Mouse (Mus musculus) heart, embryonic 10.5 days (tissue): ENCODE results near the gene Tfeb. TPM values are rescaled to one million over a fixed set of nuclear protein-coding genes. Genes with fewer than 3 reads are reported as not detected.

Experiments
- DNase-seq: peaks from one replicate; pipeline ENCODE4 v3.0.0-alpha.2; 2017; ENCODE audit warnings: low spot score
- H3K27ac ChIP-seq: fragments of 300-500 bp; sonication (generic); 2 replicates; pipeline ENCODE4 v1.5.1; 2016; ENCODE audit warnings: mild to moderate bottlenecking
- H3K27me3 ChIP-seq: fragments of 300-500 bp; sonication (generic); 2 replicates; pipeline ENCODE4 v1.6.1; 2016; ENCODE audit warnings: mild to moderate bottlenecking; ENCODE audit not compliant: poor library complexity, insufficient read depth, severe bottlenecking
- H3K36me3 ChIP-seq: fragments of 300-500 bp; sonication (generic); 2 replicates; pipeline ENCODE4 v1.6.1; 2016; ENCODE audit warnings: mild to moderate bottlenecking, moderate library complexity
- H3K4me1 ChIP-seq: fragments of 300-500 bp; sonication (generic); 2 replicates; pipeline ENCODE4 v1.6.1; 2016; ENCODE audit warnings: mild to moderate bottlenecking
- H3K4me3 ChIP-seq: fragments of 300-500 bp; sonication (generic); 2 replicates; pipeline ENCODE4 v1.5.1; 2016; ENCODE audit warnings: mild to moderate bottlenecking, moderate library complexity
- H3K9me3 ChIP-seq: fragments of 300-500 bp; sonication (generic); 2 replicates; pipeline ENCODE4 v1.6.1; 2016; ENCODE audit warnings: mild to moderate bottlenecking, moderate library complexity
- whole genome bisulfite sequencing: fragments of 180-500 bp; shearing (Covaris S2); methylation state at CpG from one replicate; pipeline ENCODE4 v1.1.7; 2016; 5-methylcytosine and 5-hydroxymethylcytosine counted together
- polyA plus RNA-seq: library from polyadenylated mRNA; unstranded; fragments of >200 nt; fragmentation: Nextera tagmentation; extraction: Ambion mirVana; gene quantifications from 2 replicates; pipeline ENCODE4 v1.2.1, GENCODE M21; 2016

Gene Tfeb
- 15.3 and 19.3 TPM in 2 replicates for polyA plus RNA-seq

- Histone ChIP-seq H3K27ac (peak within 1 kb of the TSS; percentile 94), H3K36me3 (no peaks in the 10 kb centered on the region), H3K4me3 (peak within 1 kb of the TSS; percentile 92), H3K9me3 (no peaks in the 10 kb centered on the region), H3K27me3 (peaks cover 29% of the 10 kb centered on the region), H3K4me1 (peaks cover 43% of the 10 kb centered on the region)
- DNase-seq = peak; percentile 94
- under 1% methylated on average over 47 of the region's 47 CpGs for WGBS
These were observed at the start of gene Tfeb for GRCm38 (mm10) chr17:47736856-47737255. Gene Tfeb, plus strand, starts transcription at chr17:47737030.

GRCm38 (mm10) chr17:47687409-47688343, 49.2 kb upstream of the Tfeb start:
- DNase-seq = peak; percentile 98
- Histone ChIP-seq H3K9me3 (no peaks in the 10 kb centered on the region), H3K27ac (peak overlapping the region; percentile 89), H3K4me3 (peak overlapping the region; percentile 90), H3K27me3 (peaks cover 34% of the 10 kb centered on the region), H3K36me3 (peaks cover 33% of the 10 kb centered on the region), H3K4me1 (peaks cover 24% of the 10 kb centered on the region)
- under 1% methylated on average over 70 of the region's 70 CpGs for WGBS

- WGBS = under 1% methylated on average over 9 of the region's 9 CpGs
- Histone ChIP-seq H3K4me1 (peaks cover 25% of the 10 kb centered on the region), H3K27me3 (peaks cover 40% of the 10 kb centered on the region), H3K36me3 (peaks cover 28% of the 10 kb centered on the region), H3K4me3 (peak within 1 kb of the TSS; percentile 90), H3K9me3 (no peaks in the 10 kb centered on the region), H3K27ac (peak within 1 kb of the TSS; percentile 89)
- DNase-seq = no peak
These were observed 48.6 kb upstream of the Tfeb start, which contains the start of gene Tomm6 for GRCm38 (mm10) chr17:47688344-47688607. Gene Tomm6, minus strand, starts transcription at chr17:47688386.

GRCm38 (mm10) chr17:47688608-47689575, 47.9 kb upstream of the Tfeb start, which contains the start of gene Frs3:
Gene Frs3, plus strand, starts transcription at chr17:47689030.
- Histone ChIP-seq H3K36me3 (peaks cover 25% of the 10 kb centered on the region), H3K9me3 (no peaks in the 10 kb centered on the region), H3K27ac (peak within 1 kb of the TSS; percentile 89), H3K27me3 (peaks cover 45% of the 10 kb centered on the region), H3K4me1 (peaks cover 31% of the 10 kb centered on the region), H3K4me3 (peak within 1 kb of the TSS; percentile 90)
- 2% methylated on average over 58 of the region's 58 CpGs for WGBS
- DNase-seq = peak; percentile 92

GRCm38 (mm10) chr17:47689894-47690293, 46.9 kb upstream of the Tfeb start:
- no peaks in the 10 kb centered on the region for H3K9me3 ChIP-seq
- no peak for DNase-seq
- peaks cover 41% of the 10 kb centered on the region for H3K4me1 ChIP-seq
- 83% methylated on average over 8 of the region's 8 CpGs for WGBS
- H3K4me3 ChIP-seq = no peak overlapping the region; the same call in 1 of the 2 replicates
- peaks cover 45% of the 10 kb centered on the region for H3K27me3 ChIP-seq
- H3K36me3 ChIP-seq = peaks cover 16% of the 10 kb centered on the region
- H3K27ac ChIP-seq = no peak overlapping the region

GRCm38 (mm10) chr17:47691650-47692049, 45.2 kb upstream of the Tfeb start:
- Histone ChIP-seq H3K27me3 (peaks cover 48% of the 10 kb centered on the region), H3K4me1 (peaks cover 45% of the 10 kb centered on the region), H3K4me3 (no peak overlapping the region), H3K27ac (no peak overlapping the region), H3K9me3 (no peaks in the 10 kb centered on the region), H3K36me3 (peaks cover 2% of the 10 kb centered on the region; the same call in 1 of the 2 replicates)
- 89% methylated on average over 3 of the region's 3 CpGs for WGBS
- DNase-seq = no peak

GRCm38 (mm10) chr17:47693671-47694441, 43.0 kb upstream of the Tfeb start:
- WGBS = 30% methylated on average over 13 of the region's 13 CpGs
- Histone ChIP-seq H3K9me3 (no peaks in the 10 kb centered on the region), H3K27ac (peak overlapping the region; percentile 92; the same call in 1 of the 2 replicates), H3K4me3 (peak overlapping the region; percentile 84), H3K36me3 (no peaks in the 10 kb centered on the region), H3K4me1 (peaks cover 33% of the 10 kb centered on the region), H3K27me3 (peaks cover 57% of the 10 kb centered on the region)
- no peak for DNase-seq

- peak within 1 kb of the TSS; percentile 92 for H3K27ac ChIP-seq
- H3K9me3 ChIP-seq = no peaks in the 10 kb centered on the region
- no peaks in the 10 kb centered on the region for H3K36me3 ChIP-seq
- H3K4me3 ChIP-seq = peak within 1 kb of the TSS; percentile 84
- H3K4me1 ChIP-seq = peaks cover 29% of the 10 kb centered on the region
- DNase-seq = no peak
- WGBS = 3% methylated on average over 3 of the region's 3 CpGs
- peaks cover 57% of the 10 kb centered on the region for H3K27me3 ChIP-seq
These were observed 42.6 kb upstream of the Tfeb start, which contains the start of gene Gm21981 for GRCm38 (mm10) chr17:47694442-47694502. Gene Gm21981, minus strand, starts transcription at chr17:47694455.

- Histone ChIP-seq H3K27ac (peak within 1 kb of the TSS; percentile 92), H3K9me3 (no peaks in the 10 kb centered on the region), H3K27me3 (peaks cover 53% of the 10 kb centered on the region), H3K4me1 (peaks cover 24% of the 10 kb centered on the region), H3K4me3 (peak within 1 kb of the TSS; percentile 84), H3K36me3 (peaks cover 3% of the 10 kb centered on the region; the same call in 1 of the 2 replicates)
- DNase-seq = peak; percentile 97
- WGBS = under 1% methylated on average over 82 of the region's 82 CpGs
These were observed 42.1 kb upstream of the Tfeb start, which contains the start of gene Prickle4 for GRCm38 (mm10) chr17:47694503-47695336. Gene Prickle4, minus strand, starts transcription at chr17:47694736.

GRCm38 (mm10) chr17:47695337-47695710, 41.5 kb upstream of the Tfeb start:
- H3K27ac ChIP-seq = peak overlapping the region; percentile 92
- no peak for DNase-seq
- H3K9me3 ChIP-seq = no peaks in the 10 kb centered on the region

GRCm38 (mm10) chr17:47698156-47698555, 38.7 kb upstream of the Tfeb start:
- Histone ChIP-seq H3K4me1 (peaks cover 37% of the 10 kb centered on the region), H3K4me3 (no peak overlapping the region), H3K36me3 (peaks cover 25% of the 10 kb centered on the region), H3K27me3 (peaks cover 41% of the 10 kb centered on the region), H3K27ac (no peak overlapping the region), H3K9me3 (no peaks in the 10 kb centered on the region)
- no peak for DNase-seq
- 88% methylated on average over 10 of the region's 10 CpGs for WGBS

More at GRCm38 (mm10) chr17:47695337-47695710, 41.5 kb upstream of the Tfeb start:
- H3K27me3 ChIP-seq = peaks cover 47% of the 10 kb centered on the region
- H3K36me3 ChIP-seq = peaks cover 9% of the 10 kb centered on the region
- peak overlapping the region; percentile 84 for H3K4me3 ChIP-seq
- peaks cover 22% of the 10 kb centered on the region for H3K4me1 ChIP-seq
- WGBS = under 1% methylated on average over 22 of the region's 23 CpGs

GRCm38 (mm10) chr17:47699055-47699454, 37.8 kb upstream of the Tfeb start:
- Histone ChIP-seq H3K4me1 (peaks cover 36% of the 10 kb centered on the region), H3K36me3 (peaks cover 29% of the 10 kb centered on the region), H3K4me3 (no peak overlapping the region), H3K9me3 (no peaks in the 10 kb centered on the region), H3K27ac (no peak overlapping the region), H3K27me3 (peaks cover 43% of the 10 kb centered on the region)
- DNase-seq = no peak
- 89% methylated on average over 2 of the region's 2 CpGs for WGBS
